Mouse (Mus musculus) urinary bladder, adult 2 months (tissue): ENCODE data around the gene Patl1. TPM values are rescaled to one million over a fixed set of nuclear protein-coding genes. Genes with fewer than 3 reads are reported as not detected.
A peak's percentile ranks its signal among the peaks of the same experiment; 100 is the strongest.
"Not testable (repeated sequence)": the region's sequence is repeated elsewhere in the genome, so short reads cannot be mapped to it uniquely, and the experiment has no call there.

ENCODE experiments used
- DNase-seq: peaks from one replicate; pipeline ENCODE4 v3.0.0; 2022; ENCODE audit warnings: low spot score
- polyA plus RNA-seq: library from polyadenylated mRNA; depleted of rRNA; stranded (reverse); fragments of >200 nt; gene quantifications from 2 replicates; pipeline ENCODE4 v1.2.3, GENCODE M21; 2012; rRNA removed

Gene Patl1
- 17.4 and 18.4 TPM in 2 replicates for polyA plus RNA-seq

DNA sequence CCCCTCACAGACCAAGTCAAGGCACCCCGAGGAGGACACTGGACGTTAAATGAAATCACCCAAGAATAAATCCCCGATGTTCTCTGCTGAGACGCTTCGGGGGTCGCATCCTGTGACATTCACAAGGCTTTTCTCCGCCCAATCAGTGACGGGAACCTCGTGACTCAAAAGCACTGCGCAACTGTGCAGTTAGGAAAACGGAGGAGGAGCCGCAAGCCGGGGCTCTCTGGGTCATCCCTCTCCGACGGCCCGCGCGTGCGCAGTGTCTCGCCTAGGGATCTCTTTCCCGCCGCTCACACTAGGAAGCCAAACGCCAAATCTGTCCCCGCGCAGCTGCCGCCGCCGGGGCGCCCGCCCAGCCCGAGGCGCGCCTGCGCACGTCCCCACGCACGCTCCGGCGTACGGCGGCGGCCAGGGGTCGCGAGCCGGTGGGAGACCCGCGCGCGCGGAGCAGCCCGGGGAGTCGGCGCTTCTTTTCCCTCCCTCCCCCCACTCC, at the start of gene Patl1:
Gene Patl1 (plus strand): TSS at position 363 of the 496 bp plus-strand sequence.
- DNase-seq: peak; percentile 97

DNA sequence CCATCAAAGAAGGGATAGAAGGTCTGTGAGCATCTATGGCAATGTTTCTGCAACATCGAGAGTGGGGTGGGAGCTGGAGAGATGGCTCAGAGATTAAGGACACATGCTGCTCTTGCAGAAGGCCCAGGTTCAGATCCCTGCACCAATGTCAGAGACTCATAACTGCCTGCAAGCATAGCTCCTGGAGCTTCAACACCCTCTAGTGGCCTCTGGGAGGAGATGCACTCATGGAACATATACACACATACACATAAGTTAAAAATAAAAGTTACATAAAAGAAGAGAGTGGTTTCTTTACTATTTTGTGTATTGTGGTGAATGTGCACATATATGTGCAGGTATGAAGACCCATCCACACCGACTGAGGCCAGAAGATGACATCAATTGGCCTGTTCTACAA, 44.4 kb upstream of the Patl1 start:
- DNase-seq: no peak

DNA sequence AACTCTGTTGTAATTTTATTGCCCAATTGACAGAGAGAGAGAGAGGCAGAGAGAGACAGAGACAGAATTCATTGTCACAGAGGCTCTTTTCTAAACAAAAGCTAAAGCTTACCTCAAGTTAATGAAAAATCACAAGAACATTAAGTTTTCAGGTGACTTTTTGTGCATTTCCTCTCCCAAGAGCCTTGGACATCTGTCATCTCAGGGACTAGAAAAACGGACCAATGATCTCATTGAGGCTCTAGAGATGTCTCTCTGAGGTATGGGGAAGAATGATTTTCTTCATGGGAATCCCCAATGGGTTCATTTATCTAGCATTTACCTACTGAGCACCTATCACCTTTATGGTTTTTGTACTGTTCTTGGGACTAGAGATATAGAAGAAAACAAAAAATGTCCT, 37.2 kb upstream of the Patl1 start, which contains the start of gene Olfr1419:
Gene Olfr1419 (minus strand): TSS at position 101 of the 400 bp plus-strand sequence.
- DNase-seq: no peak

DNA sequence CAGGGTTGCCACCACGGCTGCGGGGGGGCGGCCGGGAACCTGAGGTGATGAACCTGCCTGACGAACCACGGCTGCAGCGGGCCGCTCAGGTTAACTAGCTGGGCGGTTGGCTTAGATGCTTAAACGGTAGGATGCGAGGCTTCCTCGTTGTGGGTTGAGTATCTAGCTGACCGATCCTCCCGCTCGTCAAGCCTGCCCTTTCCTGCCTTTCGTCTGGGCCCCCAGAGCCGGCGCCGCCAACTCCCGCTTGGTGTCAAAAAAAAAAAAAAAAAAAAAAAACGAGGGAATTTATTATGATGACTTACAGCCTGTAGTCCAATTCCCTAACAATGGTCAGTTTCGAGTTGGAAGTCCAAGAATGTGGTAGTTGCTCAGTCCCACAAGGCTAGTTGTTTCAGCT, 33.8 kb upstream of the Patl1 start:
- not testable (repeated sequence) for DNase-seq

DNA sequence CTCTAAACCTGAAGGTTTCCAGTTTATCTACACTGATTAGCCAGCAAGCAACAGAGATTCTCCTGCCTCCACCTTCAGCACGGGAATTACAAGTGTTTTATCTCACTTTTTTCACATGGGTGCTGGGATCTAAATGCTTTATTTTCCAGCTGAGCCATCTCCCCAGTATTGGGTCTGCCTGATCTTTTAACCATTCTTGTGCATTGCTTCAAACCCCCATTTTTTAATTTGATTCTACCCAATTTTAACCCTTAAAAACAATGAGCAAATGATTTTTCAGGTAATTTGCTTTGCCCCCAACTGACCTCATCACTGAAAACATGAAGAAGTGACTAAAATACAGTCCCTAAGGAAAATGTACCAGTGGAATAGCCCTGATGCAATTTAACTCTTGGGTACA, 25.9 kb upstream of the Patl1 start, which contains the start of gene Olfr1420:
Gene Olfr1420 (plus strand): TSS at position 301 of the 400 bp plus-strand sequence.
- no peak for DNase-seq

DNA sequence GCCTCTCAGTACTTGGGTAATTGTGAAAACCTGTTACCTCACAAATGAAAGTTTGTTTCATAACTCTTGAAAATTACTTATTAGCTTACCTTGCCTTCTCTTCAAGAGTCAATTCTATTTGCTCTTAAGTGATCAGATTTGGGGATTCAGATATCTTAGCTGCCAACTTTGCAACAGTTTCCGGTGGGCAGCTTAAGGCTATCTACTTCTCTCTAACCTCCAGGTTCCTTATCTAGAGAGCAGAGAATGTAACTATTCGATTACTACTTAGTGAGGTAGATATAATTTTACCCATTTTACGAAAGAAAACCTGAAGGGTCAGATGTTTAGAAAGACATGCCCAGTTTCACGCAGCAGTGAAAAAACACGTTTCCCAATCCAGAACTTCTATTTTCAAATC, 1.2 kb upstream of the Patl1 start:
- no peak for DNase-seq

DNA sequence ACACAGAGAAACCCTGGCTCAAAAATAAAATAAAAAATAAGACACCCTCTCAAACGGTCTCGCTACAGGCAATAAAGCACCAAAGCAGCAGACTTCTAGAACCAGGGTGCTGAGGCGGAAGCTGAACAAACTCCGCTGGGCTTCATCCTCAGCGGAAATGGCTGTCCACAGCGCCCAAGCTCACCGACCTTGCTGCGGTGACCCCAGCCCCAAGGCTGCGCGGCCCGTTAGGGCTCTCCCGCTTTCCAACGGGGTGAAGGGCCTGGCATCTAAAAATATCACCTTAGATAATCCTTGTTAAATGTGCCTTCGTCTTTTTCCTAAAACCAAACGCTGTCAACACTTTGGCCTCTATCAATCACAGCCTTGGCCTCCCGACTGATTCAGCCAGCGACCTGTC, 596 bp upstream of the Patl1 start:
- DNase-seq: no peak

DNA sequence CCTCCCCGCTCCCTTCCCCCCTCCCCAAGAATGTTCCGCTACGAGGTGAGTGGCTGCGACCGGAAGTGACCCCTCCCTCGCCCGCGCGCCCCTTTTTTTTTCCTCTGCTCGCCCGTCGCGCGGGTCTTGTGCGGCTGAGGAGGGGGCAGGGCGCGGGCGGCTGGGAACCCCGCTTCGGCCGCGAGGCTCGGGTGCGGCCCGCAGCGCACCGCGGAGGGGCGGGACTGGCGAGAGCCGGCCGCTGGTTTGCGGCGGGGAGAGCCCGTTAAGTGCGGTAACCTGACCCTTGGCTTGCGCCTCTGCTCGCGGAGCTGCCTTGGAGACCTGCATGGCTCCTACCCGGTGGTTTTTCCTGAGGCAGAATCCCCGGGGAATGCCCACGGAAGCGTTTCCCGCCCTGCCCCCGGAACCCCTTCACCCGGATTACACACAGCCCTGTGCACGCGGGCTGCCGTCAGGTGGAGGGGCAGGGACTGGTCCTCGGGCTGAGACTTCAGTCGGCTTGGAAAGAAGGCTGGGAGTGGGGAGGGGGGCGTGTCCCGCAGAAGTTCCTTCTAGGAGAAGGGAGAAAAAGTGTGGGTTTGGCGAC, 428 bp downstream of the Patl1 start:
- peak; percentile 47 for DNase-seq

DNA sequence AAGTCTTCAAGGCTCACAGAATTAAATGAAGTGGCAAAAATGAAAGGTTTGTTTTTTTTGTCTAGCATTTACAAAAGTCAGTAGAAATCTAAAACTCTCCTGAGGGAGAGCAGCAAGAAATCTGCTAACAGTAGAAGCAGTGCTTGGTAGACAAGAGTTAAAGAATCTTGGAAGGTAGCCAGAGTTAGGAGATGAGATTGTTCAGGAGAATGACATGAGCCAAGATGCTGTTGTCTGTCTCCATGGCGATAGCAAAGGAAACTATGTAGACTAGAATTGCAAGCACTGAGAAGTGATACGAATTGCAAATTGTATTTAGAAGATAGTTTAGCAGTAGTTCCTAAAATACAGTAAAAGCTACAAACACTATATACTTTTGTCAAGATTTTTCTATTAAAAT, 3.6 kb downstream of the Patl1 start:
- no peak for DNase-seq

DNA sequence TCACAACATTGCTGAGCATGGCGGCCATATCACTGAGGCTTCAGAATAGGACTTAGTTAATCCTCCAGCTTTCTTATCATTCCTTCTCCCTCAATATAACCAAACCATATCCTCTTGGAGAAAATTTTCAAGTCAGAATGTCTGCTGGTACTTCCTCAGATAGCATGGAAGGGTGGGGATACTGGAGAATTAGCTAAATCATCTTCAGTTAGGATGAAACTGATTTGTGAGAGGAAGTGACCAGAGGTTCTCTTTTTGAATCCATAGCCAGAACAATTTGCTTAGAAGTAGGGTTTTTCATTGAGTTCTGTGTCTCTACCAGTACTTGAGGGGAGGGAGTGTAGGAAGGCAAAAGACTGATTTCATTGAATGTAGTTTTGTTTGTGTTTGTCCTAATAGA, 9.9 kb downstream of the Patl1 start:
- no peak for DNase-seq

DNA sequence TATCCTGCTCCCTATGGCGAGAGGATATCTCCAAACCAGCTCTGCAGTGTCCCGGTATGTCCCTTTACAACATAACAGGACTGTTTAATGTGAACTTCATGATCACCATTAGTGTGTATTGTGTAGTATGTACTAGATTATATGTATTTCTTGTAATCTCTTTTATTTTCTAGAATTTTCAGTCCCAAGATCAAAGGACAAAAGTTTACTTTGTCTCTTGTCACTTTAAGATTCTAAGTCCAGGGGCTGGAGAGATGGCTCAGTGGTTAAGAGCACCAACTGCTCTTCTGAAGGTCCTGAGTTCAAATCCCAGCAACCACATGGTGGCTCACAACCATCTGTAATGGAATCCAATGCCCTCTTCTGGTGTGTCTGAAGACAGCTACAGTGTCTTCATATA, 10.3 kb downstream of the Patl1 start:
- not testable (repeated sequence) for DNase-seq

DNA sequence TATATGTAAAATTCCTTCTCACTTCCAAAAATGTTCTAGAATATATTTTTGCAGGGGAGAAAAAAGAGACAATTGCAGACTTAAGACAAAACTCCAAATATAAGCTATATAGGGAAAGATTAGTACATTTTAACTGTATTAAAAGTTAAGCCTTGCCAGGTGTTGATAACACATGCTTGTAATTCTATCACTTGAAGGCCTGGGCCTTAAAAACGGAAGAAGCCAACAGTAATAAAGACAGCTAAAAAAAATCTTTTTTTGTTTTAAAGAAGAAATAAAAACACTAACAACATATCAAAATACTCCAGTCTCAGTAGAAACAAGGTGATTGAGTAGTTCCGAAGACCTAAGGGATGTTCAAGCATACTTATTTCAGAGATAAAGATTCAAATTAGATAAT, 14.2 kb downstream of the Patl1 start:
- DNase-seq: no peak

DNA sequence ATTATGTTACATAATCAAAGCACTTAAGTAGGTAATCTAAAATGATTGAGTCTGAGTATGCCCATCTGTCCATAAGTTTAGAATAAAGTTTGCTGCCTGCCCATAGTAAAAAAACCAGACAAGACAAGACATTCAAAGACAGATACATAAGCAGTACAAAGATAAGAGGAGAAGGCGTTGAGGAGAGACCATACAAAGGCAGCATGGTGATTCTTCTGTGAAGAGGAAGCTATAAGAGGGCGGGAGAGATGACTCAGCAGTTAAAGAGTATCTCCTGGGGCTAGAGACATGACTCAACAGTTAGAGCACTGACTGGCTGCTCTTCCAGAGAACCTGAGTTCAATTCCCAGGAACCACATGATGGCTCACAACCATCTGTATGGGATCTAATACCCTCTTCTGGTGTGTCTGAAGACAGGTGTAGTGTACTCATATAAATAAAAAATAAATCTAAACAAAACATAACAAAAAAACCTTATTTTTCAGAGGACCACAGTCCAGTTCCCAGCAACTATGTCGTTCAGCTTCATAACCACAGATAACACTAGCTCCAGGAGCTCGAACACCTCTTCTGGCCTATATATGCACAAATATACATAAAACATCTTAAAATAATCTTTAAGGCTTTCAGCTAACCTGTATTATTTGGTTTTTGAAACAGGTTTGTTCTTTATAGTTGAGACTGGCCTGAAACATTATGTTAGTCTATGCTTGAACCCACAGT, 16.0 kb downstream of the Patl1 start:
- DNase-seq: no peak

DNA sequence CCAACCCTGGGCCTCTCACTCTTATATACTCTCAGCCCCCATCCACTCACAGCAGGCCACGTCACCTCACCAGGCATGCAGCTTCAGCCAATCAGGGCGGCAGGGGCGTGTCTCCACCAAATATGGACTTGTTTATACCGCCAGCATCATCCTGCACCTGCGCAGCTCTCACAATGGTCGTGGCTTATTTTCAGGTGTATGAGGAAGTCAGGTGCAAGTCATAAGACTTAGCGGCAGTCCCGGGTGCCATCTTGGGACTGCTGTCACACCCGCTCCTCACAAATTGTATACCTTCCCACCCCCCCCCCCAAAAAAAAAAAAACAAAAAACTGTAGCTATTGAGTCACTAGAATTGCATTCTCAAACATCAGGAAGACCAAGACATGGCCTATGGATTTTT, 34.3 kb downstream of the Patl1 start:
- not testable (repeated sequence) for DNase-seq

DNA sequence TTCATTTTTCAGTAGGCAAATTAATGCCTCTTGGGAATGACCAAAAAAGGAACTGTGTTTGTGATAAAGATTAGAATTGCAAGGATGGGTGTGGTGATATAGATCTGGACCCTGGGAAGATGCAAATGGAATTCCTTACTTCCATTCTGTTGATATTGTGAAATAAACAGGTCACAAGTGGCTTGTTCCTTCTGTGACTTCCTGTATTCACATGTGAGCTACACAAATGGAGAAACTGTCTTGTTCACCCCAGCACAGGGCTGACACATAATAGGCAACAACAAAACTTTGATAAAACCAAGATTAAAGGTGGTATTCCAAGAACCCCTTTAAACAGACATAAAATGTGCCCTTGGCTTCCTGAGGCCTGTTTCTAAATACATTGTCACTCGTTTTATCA, 37.7 kb downstream of the Patl1 start:
- no peak for DNase-seq

DNA sequence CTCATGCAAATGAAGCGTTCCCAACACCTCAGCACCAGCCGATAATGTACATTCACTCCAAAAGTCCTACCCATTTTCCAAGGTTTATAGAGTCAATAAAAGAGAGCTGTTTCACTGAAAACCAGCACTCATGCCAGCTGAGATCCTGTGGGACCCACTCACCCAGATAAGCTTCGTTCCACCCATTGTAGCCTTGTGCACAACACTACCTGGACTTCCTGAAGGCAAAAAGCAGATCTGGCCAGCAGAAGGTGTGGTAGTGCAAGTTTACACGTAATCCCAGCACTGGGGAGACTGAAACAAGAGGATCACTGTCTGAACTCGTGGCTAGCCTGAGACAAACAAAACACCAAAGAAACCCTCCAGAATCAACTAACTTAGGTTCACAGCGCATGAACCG, 38.5 kb downstream of the Patl1 start:
- no peak for DNase-seq

DNA sequence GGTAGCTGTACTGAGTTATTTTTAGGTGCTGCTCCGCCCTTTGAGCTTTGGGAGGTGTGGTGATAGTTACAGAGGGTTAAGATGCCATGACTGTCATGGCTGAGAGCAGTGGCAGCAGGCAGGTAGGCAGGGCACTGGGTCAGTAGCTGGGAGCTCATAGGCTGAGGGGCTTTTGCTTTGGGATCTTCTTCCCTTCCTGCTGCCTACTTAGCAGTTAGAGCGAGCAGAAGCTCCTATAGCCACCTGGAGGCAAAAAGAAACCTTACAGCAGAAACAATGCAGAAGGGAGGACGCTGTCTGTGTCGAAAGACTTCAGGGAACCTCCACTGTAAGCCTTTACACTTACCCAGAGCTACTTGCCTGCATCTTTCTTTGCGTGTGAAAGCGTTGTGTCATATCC, 42.0 kb downstream of the Patl1 start:
- no peak for DNase-seq

DNA sequence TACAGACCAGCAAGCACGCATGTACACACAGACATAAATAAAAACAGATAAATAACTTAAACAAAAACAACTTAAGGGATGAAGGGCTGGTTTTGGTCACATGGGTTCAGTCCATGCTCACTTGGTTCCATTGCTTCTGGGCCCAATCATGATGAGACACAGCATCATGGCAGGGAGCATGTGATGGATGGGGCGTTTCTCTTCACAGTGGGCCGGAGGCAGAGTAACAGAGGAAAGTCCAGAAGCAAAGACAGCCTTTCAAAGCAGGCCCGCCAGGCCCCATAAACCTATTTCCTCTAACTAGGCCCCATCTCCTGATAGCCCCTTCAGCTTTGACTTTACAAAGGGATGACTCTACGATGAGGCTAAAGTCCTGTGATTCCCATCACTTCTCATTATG, 44.4 kb downstream of the Patl1 start:
- no peak for DNase-seq

DNA sequence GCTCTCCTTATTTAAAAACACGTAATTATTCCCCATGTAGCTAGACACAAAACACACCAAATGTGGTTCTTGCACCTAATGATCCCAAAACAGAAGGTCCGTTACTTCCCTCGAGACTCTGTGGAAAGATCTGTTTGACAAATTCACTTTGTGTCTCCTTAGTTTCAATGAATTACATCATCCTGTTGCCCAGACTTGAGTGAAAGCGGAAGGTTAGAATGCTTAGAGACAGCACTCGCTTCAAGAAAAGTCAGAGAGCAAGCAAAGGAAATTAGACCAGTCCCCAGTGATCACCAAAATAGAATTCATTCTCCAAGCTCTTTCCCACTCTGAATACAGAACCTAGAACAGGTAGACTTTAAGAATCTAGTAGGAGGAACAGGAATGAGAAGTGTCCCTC, 45.2 kb downstream of the Patl1 start:
- no peak for DNase-seq

DNA sequence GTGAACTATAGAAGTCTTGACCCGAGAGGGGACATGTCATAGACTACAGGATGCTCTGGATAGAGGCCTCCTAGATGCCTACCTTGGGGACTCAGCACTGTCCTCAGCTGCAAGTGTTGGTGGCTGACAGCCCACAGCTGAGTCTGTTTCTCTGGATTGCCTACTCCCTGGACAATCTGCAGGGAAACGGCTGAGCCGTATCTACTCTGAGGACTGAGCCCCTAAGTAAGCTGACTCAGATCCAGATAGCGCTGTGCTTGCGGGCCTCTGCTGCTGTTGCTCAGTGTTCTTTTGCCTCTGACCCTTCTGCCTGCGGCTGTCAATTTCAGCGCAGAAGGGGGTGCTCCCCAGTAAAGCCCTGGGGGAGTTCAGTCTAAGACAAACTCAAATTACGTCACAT, 45.6 kb downstream of the Patl1 start:
- DNase-seq: no peak

DNA sequence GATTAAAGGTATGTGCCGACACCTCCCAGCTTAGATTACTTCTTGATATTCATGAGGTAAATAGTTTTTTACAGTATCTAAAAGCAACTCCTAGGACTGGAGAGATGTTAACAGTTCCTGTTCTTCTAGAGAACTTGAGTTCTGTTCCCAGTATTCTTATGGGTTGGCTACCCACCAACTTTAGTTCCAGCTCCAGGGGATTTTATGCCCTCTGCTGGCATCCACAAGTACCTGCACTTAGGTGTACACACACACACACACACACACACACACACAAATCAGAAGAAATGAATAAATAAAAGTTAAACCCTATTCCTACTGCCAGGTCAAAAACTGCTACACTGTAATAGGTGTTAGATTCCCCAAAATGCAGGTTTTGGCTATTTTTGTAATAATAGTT, 52.1 kb downstream of the Patl1 start:
- DNase-seq: no peak

DNA sequence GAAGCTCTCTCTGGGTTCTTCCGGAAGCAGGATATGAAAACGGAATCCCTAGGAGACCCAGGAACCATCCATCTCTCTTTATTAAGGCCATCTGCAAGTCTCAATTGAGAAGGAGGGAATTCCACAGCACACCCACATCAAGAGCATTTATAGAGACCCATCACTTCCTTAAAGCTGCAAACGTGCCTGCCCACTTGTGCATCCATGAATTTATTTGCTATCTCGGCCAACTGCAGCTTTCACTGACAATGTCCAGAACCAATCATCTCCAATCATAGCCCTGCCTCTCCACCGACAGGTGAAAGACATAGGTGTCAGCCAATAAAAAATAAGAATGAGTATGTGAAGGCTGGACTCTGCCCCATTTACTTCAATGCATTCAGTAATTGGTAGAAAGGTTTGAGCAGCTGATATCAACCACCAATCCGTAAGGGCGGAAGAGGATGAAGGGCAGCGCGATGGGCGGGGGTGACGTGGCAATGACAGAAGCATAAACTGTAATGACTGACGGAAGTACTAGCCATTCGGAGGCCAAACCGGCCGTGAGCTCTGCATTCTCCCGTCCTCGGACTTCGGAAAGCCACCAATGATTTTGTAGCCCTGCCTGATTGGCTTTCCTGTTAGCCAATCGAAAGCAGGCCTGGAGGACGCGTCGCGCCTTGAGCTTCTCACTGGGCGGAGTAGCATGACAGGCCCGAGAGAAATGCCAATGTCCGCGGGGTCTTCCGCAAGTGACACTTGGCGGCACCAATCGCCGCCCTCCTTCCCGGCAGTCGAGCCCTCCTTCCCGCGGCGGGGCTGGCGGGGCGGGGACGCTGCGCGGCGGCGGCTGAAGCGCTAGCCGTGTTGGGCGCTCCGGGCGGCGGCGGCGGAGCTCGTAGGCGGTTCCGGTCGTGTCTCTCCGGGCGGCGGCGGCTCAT, 53.1 kb downstream of the Patl1 start, which contains the start of gene Osbp:
Gene Osbp (plus strand): TSS at position 919 of the 920 bp plus-strand sequence.
- DNase-seq: peak; percentile 95
